Mouse (Mus musculus) liver, postnatal 0 days (tissue): ENCODE measurements around the gene Gpank1. TPM values are rescaled to one million over a fixed set of nuclear protein-coding genes. Genes with fewer than 3 reads are reported as not detected.

ENCODE experiments used
- ATAC-seq: fragments of 200-750 bp; cut with Nextera tagmentation; 2 replicates; pipeline ENCODE4 v1.8.0; 2017; ENCODE audit warnings: mild to moderate bottlenecking, moderate library complexity
- DNase-seq: peaks from one replicate; pipeline ENCODE4 v3.0.0-alpha.2; 2016
- H3K27ac ChIP-seq: fragments of 300-500 bp; sonication (generic); 2 replicates; pipeline ENCODE4 v1.5.1; 2014; ENCODE audit warnings: antibody characterized with exemption, moderate library complexity, mild to moderate bottlenecking, low read depth
- H3K27me3 ChIP-seq: fragments of 300-500 bp; sonication (generic); 2 replicates; pipeline ENCODE4 v1.6.1; 2014; ENCODE audit warnings: low read length, control low read depth, mixed read lengths; ENCODE audit not compliant: insufficient read depth
- H3K36me3 ChIP-seq: fragments of 300-500 bp; sonication (generic); replicated peaks from 2 replicates; pipeline ENCODE4 v1.6.1; 2014; ENCODE audit warnings: mild to moderate bottlenecking, control low read depth, low read length, moderate library complexity, mixed read lengths; ENCODE audit not compliant: insufficient read depth
- H3K4me1 ChIP-seq: fragments of 300-500 bp; sonication (generic); 2 replicates; pipeline ENCODE4 v1.6.1; 2014; ENCODE audit warnings: antibody characterized with exemption, mild to moderate bottlenecking, control low read depth; ENCODE audit not compliant: insufficient read depth
- H3K4me2 ChIP-seq: fragments of 300-500 bp; sonication (generic); 2 replicates; pipeline ENCODE4 v1.6.1; 2014; ENCODE audit warnings: low read depth, mild to moderate bottlenecking, low read length, moderate library complexity, mixed read lengths
- H3K4me3 ChIP-seq: fragments of 300-500 bp; sonication (generic); 2 replicates; pipeline ENCODE4 v1.5.1; 2014; ENCODE audit warnings: low read depth, low read length
- H3K9ac ChIP-seq: fragments of 300-500 bp; sonication (generic); replicated peaks from 2 replicates; pipeline ENCODE4 v1.6.1; 2014; ENCODE audit warnings: mild to moderate bottlenecking, moderate library complexity
- H3K9me3 ChIP-seq: fragments of 300-500 bp; sonication (generic); 2 replicates; pipeline ENCODE4 v1.6.1; 2016; ENCODE audit warnings: mild to moderate bottlenecking, control low read depth, low read length, mixed read lengths
- CTCF ChIP-seq: sonication (generic); IDR thresholded peaks from 2 replicates; pipeline ENCODE4 v1.5.1; 2016; ENCODE audit warnings: antibody characterized with exemption, low read depth
- EP300 ChIP-seq: IDR thresholded peaks from 2 replicates; pipeline ENCODE4 v1.6.1; 2016; ENCODE audit warnings: antibody characterized with exemption, low read depth, mild to moderate bottlenecking
- WGBS: fragments of 180-500 bp; shearing (Covaris S2); extraction: QIAGEN DNeasy Blood & Tissue Kit; methylation state at CpG from one replicate; pipeline ENCODE4 v1.1.7; 2014; ENCODE audit not compliant: insufficient replicate concordance; 5-methylcytosine and 5-hydroxymethylcytosine counted together
- polyA plus RNA-seq: library from polyadenylated mRNA; unstranded; fragments of >200 nt; fragmentation: Nextera tagmentation; extraction: Ambion mirVana; gene quantifications from 2 replicates; pipeline ENCODE4 v1.2.1, GENCODE M21; 2015

Gene Gpank1
- polyA plus RNA-seq, 1 experiment from 2014 or later = 9.6 TPM

GRCm38 (mm10) chr17:35132174-35132560 lies 10.9 kb downstream of the Gpank1 start:
- Histone ChIP-seq H3K27ac (peak overlapping the region; percentile 88), H3K27me3 (no peaks in the 10 kb centered on the region), H3K4me2 (peak overlapping the region; percentile 10), H3K9me3 (no peaks in the 10 kb centered on the region), H3K36me3 (peaks cover 15% of the 10 kb centered on the region), H3K4me1 (peaks cover 19% of the 10 kb centered on the region), H3K9ac (no peak overlapping the region), H3K4me3 (no peak overlapping the region)
- DNase-seq (no peak), ATAC-seq (no peak)
- TF ChIP-seq EP300 = no peak
- no peak for TF ChIP-seq CTCF
- 58% methylated on average over 3 of the region's 3 CpGs for WGBS

DNA sequence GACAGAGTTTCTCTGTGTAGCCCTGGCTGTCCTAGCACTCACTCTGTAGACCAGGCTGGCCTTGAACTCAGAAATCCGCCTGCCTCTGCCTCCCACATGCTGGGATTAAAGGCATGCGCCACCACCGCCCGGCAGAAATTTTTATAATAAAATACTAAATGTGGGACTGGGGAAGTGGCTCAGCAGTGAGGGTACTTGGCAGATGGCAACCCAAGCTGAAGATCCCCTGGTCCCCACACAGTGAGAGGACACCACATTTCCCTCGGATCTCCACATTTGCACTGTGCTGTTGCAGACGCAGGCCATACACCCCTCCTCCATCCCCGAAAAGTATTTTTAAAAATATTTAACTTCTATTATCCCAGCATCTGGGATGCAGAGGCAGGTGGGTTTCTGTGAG lies 12.3 kb downstream of the Gpank1 start:
- Histone ChIP-seq H3K9me3 (no peaks in the 10 kb centered on the region), H3K36me3 (peaks cover 16% of the 10 kb centered on the region), H3K4me1 (peaks cover 14% of the 10 kb centered on the region), H3K9ac (no peak overlapping the region), H3K27me3 (no peaks in the 10 kb centered on the region), H3K4me3 (no peak overlapping the region), H3K27ac (no peak overlapping the region), H3K4me2 (0 out of 2 replicates have a peak overlapping the region, but pooled peaks have one; percentile 82)
- DNase-seq (no peak), ATAC-seq (no peak)
- WGBS = 90% methylated on average over 7 of the region's 7 CpGs
- TF ChIP-seq EP300 (no peak), CTCF (no peak)

GRCm38 (mm10) chr17:35134801-35135590 lies 13.7 kb downstream of the Gpank1 start, which contains the start of gene Bag6:
Gene Bag6 (plus strand): TSS chr17:35135178.
- Histone ChIP-seq H3K36me3 (peaks cover 28% of the 10 kb centered on the region), H3K4me1 (peaks cover 10% of the 10 kb centered on the region), H3K4me2 (peak within 1 kb of the TSS; percentile 82), H3K27me3 (no peaks in the 10 kb centered on the region), H3K9ac (peak within 1 kb of the TSS; percentile 78), H3K4me3 (peak within 1 kb of the TSS; percentile 66), H3K27ac (peak within 1 kb of the TSS; percentile 93), H3K9me3 (no peaks in the 10 kb centered on the region)
- TF ChIP-seq CTCF = no peak; the same call in 1 of the 2 replicates
- TF ChIP-seq EP300 = peak; percentile 84
- DNase-seq (peak; percentile 95), ATAC-seq (peak; percentile 89)
- under 1% methylated on average over 66 of the region's 66 CpGs for WGBS

GRCm38 (mm10) chr17:35135591-35136320 lies 14.5 kb downstream of the Gpank1 start:
- H3K4me2 ChIP-seq = peak overlapping the region; percentile 82
- H3K27ac ChIP-seq = peak overlapping the region; percentile 93
- no peaks in the 10 kb centered on the region for H3K9me3 ChIP-seq
- peak overlapping the region; percentile 66 for H3K4me3 ChIP-seq
- WGBS = under 1% methylated on average over 42 of the region's 43 CpGs
- ATAC-seq (peak; percentile 62), DNase-seq (no peak)
- H3K36me3 ChIP-seq = peaks cover 29% of the 10 kb centered on the region
- H3K9ac ChIP-seq = peak overlapping the region; percentile 78
- no peak for TF ChIP-seq CTCF
- peaks cover 9% of the 10 kb centered on the region for H3K4me1 ChIP-seq
- no peaks in the 10 kb centered on the region for H3K27me3 ChIP-seq

GRCm38 (mm10) chr17:35139269-35139668 lies 18.0 kb downstream of the Gpank1 start:
- ATAC-seq (no peak), DNase-seq (no peak)
- Histone ChIP-seq H3K27me3 (no peaks in the 10 kb centered on the region), H3K4me3 (no peak overlapping the region), H3K4me2 (no peak overlapping the region), H3K36me3 (peaks cover 64% of the 10 kb centered on the region), H3K9me3 (no peaks in the 10 kb centered on the region), H3K27ac (no peak overlapping the region), H3K9ac (no peak overlapping the region), H3K4me1 (peaks cover 9% of the 10 kb centered on the region)
- 84% methylated on average over 3 of the region's 3 CpGs for WGBS
- TF ChIP-seq CTCF (no peak), EP300 (no peak)

DNA sequence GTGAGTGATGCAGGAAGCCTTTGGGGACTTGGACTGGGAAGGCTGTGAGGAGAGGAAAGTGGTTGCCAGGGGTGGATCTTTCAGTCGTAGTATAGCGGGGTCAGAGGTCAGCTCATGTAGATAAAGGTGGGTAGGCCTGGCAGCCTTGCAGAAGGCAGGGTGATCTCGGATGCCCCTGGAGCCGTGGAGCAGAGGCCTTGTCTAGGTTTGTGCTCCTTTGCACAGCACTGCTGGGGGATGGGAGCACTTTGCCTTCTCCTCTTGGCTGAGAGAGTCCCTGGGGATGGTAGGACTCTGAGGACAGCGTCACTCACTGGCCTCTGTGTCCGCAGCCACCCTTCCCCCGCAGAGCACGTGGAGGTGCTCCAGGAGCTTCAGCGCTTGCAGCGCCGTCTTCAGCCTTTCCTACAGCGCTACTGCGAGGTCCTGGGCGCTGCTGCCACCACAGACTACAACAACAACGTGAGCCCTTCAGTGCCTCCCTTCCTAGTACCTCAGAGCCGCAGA lies 19.3 kb downstream of the Gpank1 start:
- peaks cover 9% of the 10 kb centered on the region for H3K4me1 ChIP-seq
- TF ChIP-seq CTCF (no peak), EP300 (no peak)
- no peaks in the 10 kb centered on the region for H3K9me3 ChIP-seq
- ATAC-seq (no peak), DNase-seq (no peak)
- H3K27ac ChIP-seq = no peak overlapping the region
- H3K4me3 ChIP-seq = no peak overlapping the region
- no peak overlapping the region for H3K4me2 ChIP-seq
- H3K36me3 ChIP-seq = peaks cover 77% of the 10 kb centered on the region
- H3K9ac ChIP-seq = no peak overlapping the region
- WGBS = 74% methylated on average over 16 of the region's 16 CpGs
- H3K27me3 ChIP-seq = no peaks in the 10 kb centered on the region
